Mouse (Mus musculus) forebrain, embryonic 16.5 days (tissue): Measurements from ENCODE around the gene Llcfc1. TPM values are rescaled to one million over a fixed set of nuclear protein-coding genes. Genes with fewer than 3 reads are reported as not detected.

Experiments used
- ATAC-seq: fragments of 200-750 bp; cut with Nextera tagmentation; 2 replicates; pipeline ENCODE4 v1.8.0; 2017; ENCODE audit warnings: mild to moderate bottlenecking, moderate library complexity
- H3K27ac ChIP-seq: fragments of 300-500 bp; sonication (generic); 2 replicates; pipeline ENCODE4 v1.5.1; 2014; ENCODE audit warnings: low read length, control low read depth
- H3K27me3 ChIP-seq: fragments of 300-500 bp; sonication (generic); replicated peaks from 2 replicates; pipeline ENCODE4 v1.6.1; 2014; ENCODE audit warnings: low read length; ENCODE audit not compliant: control insufficient read depth, insufficient read depth
- H3K36me3 ChIP-seq: fragments of 300-500 bp; sonication (generic); 2 replicates; pipeline ENCODE4 v1.6.1; 2014; ENCODE audit not compliant: control insufficient read depth, insufficient read depth
- H3K4me1 ChIP-seq: fragments of 300-500 bp; sonication (generic); replicated peaks from 2 replicates; pipeline ENCODE4 v1.6.1; 2014; ENCODE audit warnings: low read length; ENCODE audit not compliant: control insufficient read depth, insufficient read depth
- H3K4me2 ChIP-seq: fragments of 300-500 bp; sonication (generic); 2 replicates; pipeline ENCODE4 v1.6.1; 2014; ENCODE audit warnings: mild to moderate bottlenecking, low read length, control low read depth
- H3K4me3 ChIP-seq: fragments of 300-500 bp; sonication (generic); replicated peaks from 2 replicates; pipeline ENCODE4 v1.5.1; 2014; ENCODE audit warnings: mild to moderate bottlenecking, low read length, control low read depth
- H3K9ac ChIP-seq: fragments of 300-500 bp; sonication (generic); replicated peaks from 2 replicates; pipeline ENCODE4 v1.6.1; 2014; ENCODE audit warnings: low read depth, low read length, control low read depth
- H3K9me3 ChIP-seq: fragments of 300-500 bp; sonication (generic); 2 replicates; pipeline ENCODE4 v1.6.1; 2016; ENCODE audit warnings: low read length; ENCODE audit not compliant: control insufficient read depth
- WGBS: fragments of 180-500 bp; shearing (Covaris S2); extraction: QIAGEN DNeasy Blood & Tissue Kit; methylation state at CpG from one replicate; pipeline ENCODE4 v1.1.7; 2014; 5-methylcytosine and 5-hydroxymethylcytosine counted together
- polyA plus RNA-seq: library from polyadenylated mRNA; unstranded; fragments of >200 nt; fragmentation: Nextera tagmentation; extraction: Ambion mirVana; gene quantifications from 2 replicates; pipeline ENCODE4 v1.2.1, GENCODE M21; 2015

Llcfc1 gene
- polyA plus RNA-seq, 1 experiment from 2014 or later, result not detected

DNA sequence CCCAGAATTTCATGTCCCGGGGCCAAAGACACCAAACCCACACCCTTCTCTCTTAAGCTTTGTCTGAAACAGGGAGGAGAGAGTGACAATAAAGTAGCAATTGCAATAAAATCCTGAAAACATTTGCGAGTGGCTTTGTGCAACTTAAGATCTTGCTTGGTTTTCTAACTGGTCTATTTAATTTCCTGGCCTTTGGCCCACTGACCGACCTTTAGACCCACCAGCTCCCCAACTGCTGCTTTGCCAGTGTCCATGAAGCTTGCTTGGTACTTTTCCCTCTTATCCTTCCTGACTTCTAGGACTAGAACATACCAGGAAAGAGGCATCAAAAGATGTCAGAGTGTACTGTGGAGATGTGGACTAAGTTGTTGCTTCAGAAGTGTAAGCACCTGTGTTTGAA is 1.4 kb downstream of the Llcfc1 start:
- Histone ChIP-seq H3K27ac (no peak overlapping the region), H3K4me3 (no peak overlapping the region), H3K4me2 (no peak overlapping the region), H3K9ac (no peak overlapping the region), H3K9me3 (no peaks in the 10 kb centered on the region), H3K36me3 (no peaks in the 10 kb centered on the region), H3K4me1 (no peaks in the 10 kb centered on the region), H3K27me3 (no peaks in the 10 kb centered on the region)
- no peak for ATAC-seq
- 86% methylated on average over 3 of the region's 3 CpGs for WGBS

DNA sequence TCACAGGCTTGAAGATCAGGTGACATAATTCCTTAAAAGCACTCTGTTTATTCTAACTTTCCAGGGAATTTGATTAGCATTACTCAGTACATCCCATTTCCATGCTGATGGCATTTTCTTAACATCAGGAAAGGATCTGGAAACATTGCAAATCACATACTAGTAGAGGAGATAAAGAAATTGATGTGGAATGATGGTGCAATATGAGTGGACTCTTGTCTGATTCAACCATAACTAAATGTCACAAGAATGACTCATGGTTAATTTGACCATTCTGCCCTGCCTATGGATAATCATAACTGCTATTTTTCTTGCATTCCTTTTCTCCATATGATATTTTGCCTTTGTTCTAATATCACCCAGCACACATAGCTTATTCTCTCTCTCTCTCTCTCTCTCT is 8.0 kb downstream of the Llcfc1 start:
- Histone ChIP-seq H3K27me3 (no peaks in the 10 kb centered on the region), H3K27ac (no peak overlapping the region), H3K4me3 (no peak overlapping the region), H3K36me3 (no peaks in the 10 kb centered on the region), H3K9ac (no peak overlapping the region), H3K9me3 (no peaks in the 10 kb centered on the region), H3K4me2 (no peak overlapping the region), H3K4me1 (no peaks in the 10 kb centered on the region)
- no peak for ATAC-seq

GRCm38 (mm10) chr6:41694407-41694806 is 10.2 kb downstream of the Llcfc1 start:
- H3K4me3 ChIP-seq, result no peak overlapping the region
- no peaks in the 10 kb centered on the region for H3K27me3 ChIP-seq
- H3K4me1 ChIP-seq, result no peaks in the 10 kb centered on the region
- no peak overlapping the region for H3K9ac ChIP-seq
- no peaks in the 10 kb centered on the region for H3K9me3 ChIP-seq
- H3K4me2 ChIP-seq, result no peak overlapping the region
- ATAC-seq, result no peak
- WGBS, result 92% methylated on average over 1 of the region's 1 CpGs
- no peak overlapping the region for H3K27ac ChIP-seq
- no peaks in the 10 kb centered on the region for H3K36me3 ChIP-seq

GRCm38 (mm10) chr6:41701245-41701644 is 17.0 kb downstream of the Llcfc1 start:
- H3K27ac ChIP-seq, result no peak overlapping the region
- no peak for ATAC-seq
- no peaks in the 10 kb centered on the region for H3K27me3 ChIP-seq
- no peaks in the 10 kb centered on the region for H3K4me1 ChIP-seq
- no peak overlapping the region for H3K9ac ChIP-seq
- 78% methylated on average over 1 of the region's 1 CpGs for WGBS
- no peaks in the 10 kb centered on the region for H3K36me3 ChIP-seq
- H3K4me3 ChIP-seq, result no peak overlapping the region
- H3K9me3 ChIP-seq, result no peaks in the 10 kb centered on the region
- no peak overlapping the region for H3K4me2 ChIP-seq

GRCm38 (mm10) chr6:41702928-41703327 is 18.7 kb downstream of the Llcfc1 start:
- no peaks in the 10 kb centered on the region for H3K9me3 ChIP-seq
- H3K4me3 ChIP-seq, result no peak overlapping the region
- no peak overlapping the region for H3K9ac ChIP-seq
- H3K4me1 ChIP-seq, result no peaks in the 10 kb centered on the region
- ATAC-seq, result no peak
- no peaks in the 10 kb centered on the region for H3K36me3 ChIP-seq
- H3K27ac ChIP-seq, result no peak overlapping the region
- no peaks in the 10 kb centered on the region for H3K27me3 ChIP-seq
- H3K4me2 ChIP-seq, result no peak overlapping the region
- 74% methylated on average over 2 of the region's 2 CpGs for WGBS

DNA sequence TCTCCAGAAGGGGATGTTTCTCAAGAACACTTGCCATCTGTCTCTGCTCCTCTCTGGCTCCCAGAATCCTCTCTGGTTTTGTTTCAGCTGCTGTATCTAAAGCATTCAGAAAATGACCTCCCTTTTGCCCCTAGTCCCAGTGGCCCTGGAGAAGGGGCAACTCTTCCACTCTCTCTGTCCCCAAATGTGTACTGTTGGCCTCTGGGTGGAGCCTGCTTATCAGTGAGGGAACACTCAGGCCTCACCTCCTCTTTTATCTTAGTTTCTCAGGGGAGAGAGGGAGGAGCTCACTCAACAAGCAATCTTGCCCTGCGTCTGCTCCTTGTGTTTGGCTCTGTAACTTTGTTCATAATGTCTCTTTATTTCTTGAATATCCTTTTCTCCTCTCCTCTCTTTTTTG is 19.9 kb downstream of the Llcfc1 start, which contains the start of gene Kel:
Kel (minus strand) TSS at position 217 of the 400 bp plus-strand sequence.
- Histone ChIP-seq H3K4me1 (no peaks in the 10 kb centered on the region), H3K9me3 (no peaks in the 10 kb centered on the region), H3K4me3 (no peak within 1 kb of the TSS), H3K36me3 (no peaks in the 10 kb centered on the region), H3K27me3 (no peaks in the 10 kb centered on the region), H3K27ac (no peak within 1 kb of the TSS), H3K9ac (no peak within 1 kb of the TSS), H3K4me2 (no peak within 1 kb of the TSS)
- 42% methylated on average over 1 of the region's 1 CpGs for WGBS
- ATAC-seq, result no peak

- H3K27ac ChIP-seq, result no peak overlapping the region
- 93% methylated on average over 7 of the region's 7 CpGs for WGBS
- H3K36me3 ChIP-seq, result no peaks in the 10 kb centered on the region
- H3K27me3 ChIP-seq, result no peaks in the 10 kb centered on the region
- no peak overlapping the region for H3K9ac ChIP-seq
- H3K4me3 ChIP-seq, result no peak overlapping the region
- H3K4me1 ChIP-seq, result no peaks in the 10 kb centered on the region
- no peaks in the 10 kb centered on the region for H3K9me3 ChIP-seq
- no peak for ATAC-seq
- H3K4me2 ChIP-seq, result no peak overlapping the region
Observed at GRCm38 (mm10) chr6:41706275-41706674, 22.0 kb downstream of the Llcfc1 start.

GRCm38 (mm10) chr6:41710281-41710680 is 26.1 kb downstream of the Llcfc1 start:
- no peak overlapping the region for H3K27ac ChIP-seq
- H3K4me3 ChIP-seq, result no peak overlapping the region
- no peaks in the 10 kb centered on the region for H3K4me1 ChIP-seq
- no peaks in the 10 kb centered on the region for H3K27me3 ChIP-seq
- ATAC-seq, result no peak
- no peaks in the 10 kb centered on the region for H3K36me3 ChIP-seq
- no peaks in the 10 kb centered on the region for H3K9me3 ChIP-seq
- no peak overlapping the region for H3K9ac ChIP-seq
- no peak overlapping the region for H3K4me2 ChIP-seq
- 83% methylated on average over 1 of the region's 1 CpGs for WGBS

DNA sequence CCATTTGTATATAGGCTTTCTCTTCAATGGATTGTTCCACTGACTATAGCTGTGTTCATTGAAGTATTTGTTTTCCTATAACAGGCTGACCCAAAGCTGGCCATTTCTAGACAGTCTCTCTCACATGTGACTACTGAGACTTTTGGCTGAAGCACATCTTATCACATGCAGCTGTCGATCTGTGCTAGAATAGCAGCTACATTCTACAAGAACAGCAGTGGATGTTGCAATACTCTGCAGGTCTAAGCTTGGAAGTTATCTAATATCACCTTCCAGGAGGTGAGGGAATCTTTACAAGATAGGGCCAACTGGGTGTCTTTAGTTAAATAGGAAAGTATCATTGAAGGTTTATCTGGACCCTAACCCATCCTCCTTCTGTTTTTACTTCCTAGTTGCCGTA is 37.2 kb downstream of the Llcfc1 start:
- WGBS, result 93% methylated on average over 2 of the region's 2 CpGs
- Histone ChIP-seq H3K9ac (no peak overlapping the region), H3K4me2 (no peak overlapping the region), H3K4me3 (no peak overlapping the region), H3K4me1 (no peaks in the 10 kb centered on the region), H3K36me3 (no peaks in the 10 kb centered on the region), H3K27ac (no peak overlapping the region), H3K9me3 (no peaks in the 10 kb centered on the region), H3K27me3 (no peaks in the 10 kb centered on the region)
- ATAC-seq, result no peak

- no peak overlapping the region for H3K4me2 ChIP-seq
- no peaks in the 10 kb centered on the region for H3K27me3 ChIP-seq
- no peak overlapping the region for H3K4me3 ChIP-seq
- WGBS, result 91% methylated on average over 1 of the region's 1 CpGs
- ATAC-seq, result no peak
- H3K9ac ChIP-seq, result no peak overlapping the region
- no peaks in the 10 kb centered on the region for H3K9me3 ChIP-seq
- H3K4me1 ChIP-seq, result no peaks in the 10 kb centered on the region
- no peaks in the 10 kb centered on the region for H3K36me3 ChIP-seq
- H3K27ac ChIP-seq, result no peak overlapping the region
Observed at GRCm38 (mm10) chr6:41727989-41728609, 43.9 kb downstream of the Llcfc1 start.
